Mouse (Mus musculus) midbrain, postnatal 0 days (tissue): ENCODE results near the gene Ptprg. TPM values are rescaled to one million over a fixed set of nuclear protein-coding genes. Genes with fewer than 3 reads are reported as not detected.

ENCODE experiments used
- polyA plus RNA-seq: library from polyadenylated mRNA; unstranded; fragments of >200 nt; fragmentation: Nextera tagmentation; extraction: Ambion mirVana; gene quantifications from 2 replicates; pipeline ENCODE4 v1.2.1, GENCODE M21; 2015
- total RNA-seq: library from RNA; depleted of rRNA; stranded (reverse); fragments of >200 nt; gene quantifications from 2 replicates; pipeline ENCODE4 v1.2.3, GENCODE M21; 2014; rRNA removed

Gene Ptprg
- total and polyA plus RNA-seq, 2 experiments from 2014 or later: 25.7 to 84.9 TPM

Other genes starting within 250 kb of the Ptprg start
- gene Gm3839, start 196.8 kb upstream of the Ptprg start, total RNA-seq: 0.71 and 3.0 TPM in 2 replicates
- 1.2 and 1.3 TPM in 2 replicates for gene Gm3839, start 196.8 kb upstream of the Ptprg start, polyA plus RNA-seq